Mouse (Mus musculus): Measurements from ENCODE around the gene Fgfr2.
"Not testable (repeated sequence)": the region's sequence is repeated elsewhere in the genome, so short reads cannot be mapped to it uniquely, and the experiment has no call there.

Gene Fgfr2

DNA sequence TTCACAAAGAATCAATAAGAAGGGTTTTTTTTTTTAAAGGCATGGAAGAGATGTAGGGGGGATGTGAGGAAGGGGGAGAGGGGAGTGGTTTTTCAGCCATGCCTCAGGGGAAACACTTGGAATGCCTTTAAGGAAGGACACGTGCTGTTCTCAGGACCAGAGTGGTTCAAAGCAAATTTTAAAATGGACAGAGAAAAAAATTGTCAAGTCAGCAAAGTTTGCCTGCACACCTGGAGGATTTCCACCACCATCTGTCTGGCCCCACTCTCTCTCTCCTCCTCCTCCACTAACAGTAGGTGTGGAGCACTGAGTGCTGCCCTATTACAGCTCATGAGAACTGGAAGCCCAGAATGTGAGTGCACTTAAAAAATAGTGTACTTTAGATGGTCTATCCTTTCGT, 1619.4 kb downstream of the Fgfr2 start:
- DNase-seq (ENCODE audit: inconsistent age in 2 of 2, low spot score in 1 of 2), result no peak

GRCm38 (mm10) chr7:131478403-131478802, 1644.7 kb downstream of the Fgfr2 start:
- DNase-seq (ENCODE audit: inconsistent age in 2 of 2, low spot score in 1 of 2), result no peak

GRCm38 (mm10) chr7:131477140-131477539, 1646.0 kb downstream of the Fgfr2 start:
- no peak for DNase-seq (ENCODE audit: inconsistent age in 2 of 2, low spot score in 1 of 2)

DNA sequence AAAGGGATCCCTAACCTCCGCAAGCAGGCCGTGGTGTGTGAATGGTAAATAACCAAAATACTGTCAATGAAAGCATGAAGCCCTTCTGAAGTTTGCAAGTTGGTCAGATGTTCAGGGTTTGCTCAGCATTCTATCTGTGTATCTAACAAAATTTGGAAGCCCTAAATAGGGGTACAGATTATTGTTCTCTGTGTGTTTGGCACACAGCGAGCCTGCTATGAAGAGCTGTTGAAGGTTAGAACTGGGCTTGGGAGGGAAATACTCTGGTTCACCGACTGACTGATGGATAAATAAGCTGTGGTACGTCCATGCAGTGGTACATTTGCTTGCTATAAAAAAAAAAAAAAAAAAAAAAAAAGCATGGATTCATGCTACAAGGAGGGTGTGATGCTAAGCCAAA, 1651.6 kb downstream of the Fgfr2 start:
- no peak for DNase-seq (ENCODE audit: inconsistent age in 2 of 2, low spot score in 1 of 2)

GRCm38 (mm10) chr7:131469506-131469905, 1653.6 kb downstream of the Fgfr2 start:
- DNase-seq (ENCODE audit: inconsistent age in 2 of 2, low spot score in 1 of 2), result no peak

DNA sequence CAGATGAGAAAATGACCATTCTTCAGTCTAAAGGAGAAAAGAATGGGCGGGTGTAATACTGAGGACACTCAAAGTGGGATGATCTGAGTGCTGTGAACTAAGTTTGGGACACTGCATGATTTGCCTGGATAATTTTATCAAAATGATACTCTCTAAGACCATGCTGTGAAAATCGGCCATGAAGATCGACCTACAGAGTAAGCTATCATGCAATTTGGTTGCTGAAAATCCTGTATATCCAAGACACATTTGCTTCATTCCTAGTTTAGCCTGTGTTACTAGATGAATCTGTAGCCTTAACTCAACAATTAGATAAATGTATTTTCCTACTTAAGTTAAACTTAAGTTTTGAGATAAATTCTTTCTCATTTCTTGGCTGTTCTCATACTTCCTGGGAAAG, 1655.8 kb downstream of the Fgfr2 start:
- DNase-seq (ENCODE audit: inconsistent age in 2 of 2, low spot score in 1 of 2), result no peak

GRCm38 (mm10) chr7:131465735-131466134, 1657.4 kb downstream of the Fgfr2 start:
- DNase-seq (ENCODE audit: inconsistent age in 2 of 2, low spot score in 1 of 2), result no peak

- no peak for DNase-seq (ENCODE audit: inconsistent age in 2 of 2, low spot score in 1 of 2)
These were observed 1658.0 kb downstream of the Fgfr2 start for GRCm38 (mm10) chr7:131465117-131465601.

DNA sequence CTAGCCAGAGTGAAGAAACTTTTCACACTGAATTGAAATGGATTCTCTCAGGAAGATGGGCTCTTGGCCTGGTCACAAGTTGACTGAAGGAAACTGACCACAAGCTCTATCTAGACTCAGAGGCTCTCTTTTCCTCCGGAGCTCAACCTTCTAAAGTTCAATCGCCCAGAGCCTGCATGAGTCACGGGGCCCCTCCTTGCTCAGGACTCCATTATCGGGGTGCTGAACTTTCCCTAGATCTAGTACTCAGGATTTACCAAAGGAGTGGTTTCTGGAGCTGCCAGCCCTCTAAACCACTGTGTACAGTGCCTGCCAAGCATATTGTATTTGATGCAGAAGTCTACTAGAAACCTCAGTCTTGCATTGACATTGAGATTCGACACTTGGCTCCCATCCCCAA, 1666.4 kb downstream of the Fgfr2 start:
- DNase-seq (ENCODE audit: inconsistent age in 2 of 2, low spot score in 1 of 2), result no peak

GRCm38 (mm10) chr7:131437051-131437450, 1686.1 kb downstream of the Fgfr2 start:
- no peak for DNase-seq (ENCODE audit: inconsistent age in 2 of 2, low spot score in 1 of 2)

DNA sequence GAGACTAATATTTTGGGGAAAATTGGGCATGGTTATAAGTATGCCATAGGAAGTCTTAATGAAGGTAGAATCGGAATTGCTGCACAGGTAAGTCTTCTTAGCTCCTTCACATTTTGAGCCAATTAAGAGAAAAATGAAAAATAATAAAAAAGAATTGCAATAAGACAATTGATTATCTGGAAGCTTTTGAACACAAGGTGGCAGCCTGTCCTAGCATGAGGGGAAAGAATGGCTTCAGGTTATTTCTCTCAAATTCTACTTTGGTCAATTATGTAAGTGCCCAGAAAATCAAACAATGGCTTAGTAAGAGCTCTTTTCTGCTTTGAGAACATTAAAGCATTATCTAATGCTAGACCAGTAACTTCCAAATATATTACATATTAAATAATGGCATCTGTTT, 1688.9 kb downstream of the Fgfr2 start:
- DNase-seq (ENCODE audit: inconsistent age in 2 of 2, low spot score in 1 of 2), result no peak

DNA sequence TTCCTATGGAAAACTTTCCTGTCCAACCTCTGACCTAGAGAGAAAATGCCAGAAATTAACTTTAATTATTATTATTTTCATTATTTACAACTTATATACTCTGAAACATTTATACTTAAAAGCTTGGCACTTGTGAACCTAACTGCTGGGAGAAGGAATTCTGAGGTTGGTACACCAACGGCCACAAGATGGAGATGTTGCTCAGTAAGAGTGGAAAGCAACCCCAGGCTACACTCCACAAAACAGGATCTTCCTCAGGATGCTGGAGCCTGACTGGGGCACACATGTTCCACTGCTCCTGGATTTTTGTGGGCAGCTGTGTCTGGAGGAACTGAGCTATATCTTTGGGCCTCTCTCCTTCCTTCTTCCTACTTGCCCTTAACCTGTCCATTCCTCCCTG, 1690.9 kb downstream of the Fgfr2 start:
- DNase-seq (ENCODE audit: inconsistent age in 2 of 2, low spot score in 1 of 2), result peak in 1 of 2 experiments; percentile 53

DNA sequence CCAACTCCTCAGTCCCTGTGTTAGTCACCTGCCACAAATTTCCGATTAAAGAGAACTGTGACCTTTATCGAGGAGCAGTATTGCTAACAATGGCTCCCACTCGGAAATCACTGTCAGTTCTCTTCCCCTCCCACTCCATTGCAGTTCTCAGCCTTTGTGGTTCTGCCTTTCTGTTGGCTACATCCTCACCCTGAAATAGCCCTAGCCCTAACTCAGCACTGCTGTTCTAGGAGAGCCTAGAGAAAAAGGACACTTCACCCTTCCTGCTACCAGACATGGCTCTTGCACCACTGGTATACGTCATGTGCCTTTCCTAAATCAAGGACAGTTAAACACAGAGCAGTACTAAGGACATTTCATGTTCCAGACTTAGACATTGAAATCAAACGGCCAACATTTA, 1695.8 kb downstream of the Fgfr2 start:
- peak in 1 of 2 experiments; percentile 84 for DNase-seq (ENCODE audit: inconsistent age in 2 of 2, low spot score in 1 of 2)

GRCm38 (mm10) chr7:131424912-131425311, 1698.2 kb downstream of the Fgfr2 start:
- no peak for DNase-seq (ENCODE audit: inconsistent age in 2 of 2, low spot score in 1 of 2)

DNA sequence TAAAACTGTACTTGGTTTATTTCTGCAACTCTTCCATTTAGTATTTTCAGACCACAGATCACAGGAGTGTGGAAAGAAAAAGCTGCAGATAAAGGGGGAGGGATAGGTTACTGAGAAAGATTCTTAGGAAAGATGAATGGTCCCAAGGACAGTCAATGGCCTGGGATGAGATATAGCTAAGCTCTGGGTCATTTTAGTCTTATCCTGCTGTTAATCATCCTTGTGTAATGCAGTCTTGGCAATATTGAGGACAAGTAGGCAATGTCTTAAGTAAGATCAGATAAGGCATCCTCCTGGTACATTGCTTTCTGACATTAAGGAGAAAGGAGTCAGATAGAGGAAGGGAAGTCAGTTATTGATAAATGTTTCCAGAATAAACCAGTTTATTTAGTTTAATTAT, 1705.5 kb downstream of the Fgfr2 start:
- DNase-seq (ENCODE audit: inconsistent age in 2 of 2, low spot score in 1 of 2), result peak in 1 of 2 experiments; percentile 69

DNA sequence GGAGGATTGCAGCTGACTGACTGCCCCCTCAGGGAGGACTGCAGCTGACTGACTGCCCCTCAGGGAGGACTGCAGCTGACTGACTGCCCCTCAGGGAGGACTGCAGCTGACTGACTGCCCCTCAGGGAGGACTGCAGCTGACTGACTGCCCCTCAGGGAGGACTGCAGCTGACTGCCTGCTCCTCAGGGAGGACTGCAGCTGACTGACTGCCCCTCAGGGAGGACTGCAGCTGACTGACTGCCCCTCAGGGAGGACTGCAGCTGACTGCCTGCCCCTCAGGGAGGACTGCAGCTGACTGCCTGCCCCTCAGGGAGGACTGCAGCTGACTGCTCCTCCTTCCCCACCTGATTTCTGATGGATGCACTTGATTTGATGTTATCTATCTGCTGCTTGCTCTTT, 1706.4 kb downstream of the Fgfr2 start:
- DNase-seq (ENCODE audit: inconsistent age in 2 of 2, low spot score in 1 of 2), result not testable (repeated sequence)

DNA sequence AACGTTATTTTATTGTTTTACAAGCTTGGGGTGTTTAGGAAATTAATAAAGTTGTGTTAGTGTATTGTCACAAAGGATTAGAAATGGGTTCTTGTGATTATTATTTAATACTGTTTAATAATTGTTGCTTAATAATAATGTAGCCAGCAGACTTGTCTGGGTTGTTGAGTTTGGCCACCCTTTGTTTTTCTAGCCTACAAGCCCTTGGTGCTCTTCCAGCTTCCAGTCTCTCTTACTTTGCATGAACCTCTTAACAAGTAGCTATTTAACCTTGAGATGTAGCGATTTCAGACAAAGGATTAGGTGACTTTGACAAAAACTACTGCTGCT, 1711.2 kb downstream of the Fgfr2 start:
- DNase-seq (ENCODE audit: inconsistent age in 2 of 2, low spot score in 1 of 2), result no peak

DNA sequence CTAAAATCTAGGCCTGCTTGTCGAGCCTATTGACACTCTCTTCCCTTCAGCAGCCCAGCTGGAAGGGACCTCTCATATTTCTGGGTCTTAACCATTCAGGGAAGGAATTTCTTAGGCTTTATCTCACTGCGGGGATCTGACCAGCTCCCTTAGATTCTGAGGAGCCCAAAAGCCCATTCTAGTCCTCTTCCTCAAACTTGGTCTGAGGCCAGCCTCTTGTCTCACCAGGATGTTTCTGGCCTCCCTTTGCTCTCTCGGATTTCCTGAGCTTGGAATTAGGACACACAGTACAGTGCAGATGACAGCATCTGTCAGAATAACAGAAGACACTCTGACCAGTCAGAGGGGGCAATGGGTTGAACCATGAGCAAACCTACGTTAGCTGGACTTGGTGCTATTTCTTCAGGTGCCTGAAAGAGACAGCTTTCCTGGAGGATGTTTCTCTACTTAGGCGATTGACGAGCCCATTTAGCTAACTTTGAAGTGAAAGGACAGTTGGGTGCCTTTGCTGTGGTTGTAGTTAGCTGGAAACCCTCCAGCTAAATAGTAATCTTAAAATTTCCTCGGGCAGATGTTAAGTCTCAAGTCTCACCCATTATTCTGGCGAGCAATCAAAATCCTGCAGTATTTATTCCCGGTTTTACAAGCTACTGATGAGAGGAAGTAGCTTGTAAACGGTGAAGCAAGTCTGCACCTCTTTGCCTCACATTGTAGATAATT, 1711.8 kb downstream of the Fgfr2 start:
- DNase-seq (ENCODE audit: inconsistent age in 2 of 2, low spot score in 1 of 2), result peak; percentile 28 to 83

- DNase-seq (ENCODE audit: inconsistent age in 2 of 2, low spot score in 1 of 2), result peak; percentile 99 to 100
These were observed 1712.6 kb downstream of the Fgfr2 start, which contains the start of the genes Ikzf5 and Acadsb for GRCm38 (mm10) chr7:131410416-131411058. Ikzf5 (minus strand) TSS chr7:131410521. Acadsb (plus strand) TSS chr7:131410601.

- DNase-seq (ENCODE audit: inconsistent age in 2 of 2, low spot score in 1 of 2), result no peak
These were observed 1713.2 kb downstream of the Fgfr2 start for GRCm38 (mm10) chr7:131409988-131410385.

- DNase-seq (ENCODE audit: inconsistent age in 2 of 2, low spot score in 1 of 2), result no peak
These were observed 1713.7 kb downstream of the Fgfr2 start for GRCm38 (mm10) chr7:131409321-131409987.

DNA sequence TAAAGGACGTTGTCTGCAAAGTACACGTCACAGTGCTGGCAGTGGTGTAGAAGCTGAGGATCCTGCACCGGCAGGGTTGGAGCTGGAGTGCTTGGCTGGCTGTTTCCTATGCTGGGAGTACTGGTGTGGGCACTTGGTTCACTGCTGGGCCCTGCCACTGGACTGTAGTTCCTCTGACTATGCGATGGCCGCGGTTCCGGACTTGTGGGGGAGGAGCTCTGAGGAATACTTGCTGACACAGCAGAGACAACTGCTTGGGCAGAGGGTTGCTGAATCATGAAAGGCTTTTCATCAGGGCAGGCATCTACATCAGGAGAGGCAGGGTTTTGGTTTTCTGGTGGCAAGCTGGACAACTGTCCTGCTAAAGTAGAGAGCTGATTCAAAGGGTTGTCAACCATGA, 1731.4 kb downstream of the Fgfr2 start:
- DNase-seq (ENCODE audit: inconsistent age in 2 of 2, low spot score in 1 of 2), result not testable (repeated sequence)
